8 mouse cellular contexts compared by ENCODE assay signal in the genomic region with DNA sequence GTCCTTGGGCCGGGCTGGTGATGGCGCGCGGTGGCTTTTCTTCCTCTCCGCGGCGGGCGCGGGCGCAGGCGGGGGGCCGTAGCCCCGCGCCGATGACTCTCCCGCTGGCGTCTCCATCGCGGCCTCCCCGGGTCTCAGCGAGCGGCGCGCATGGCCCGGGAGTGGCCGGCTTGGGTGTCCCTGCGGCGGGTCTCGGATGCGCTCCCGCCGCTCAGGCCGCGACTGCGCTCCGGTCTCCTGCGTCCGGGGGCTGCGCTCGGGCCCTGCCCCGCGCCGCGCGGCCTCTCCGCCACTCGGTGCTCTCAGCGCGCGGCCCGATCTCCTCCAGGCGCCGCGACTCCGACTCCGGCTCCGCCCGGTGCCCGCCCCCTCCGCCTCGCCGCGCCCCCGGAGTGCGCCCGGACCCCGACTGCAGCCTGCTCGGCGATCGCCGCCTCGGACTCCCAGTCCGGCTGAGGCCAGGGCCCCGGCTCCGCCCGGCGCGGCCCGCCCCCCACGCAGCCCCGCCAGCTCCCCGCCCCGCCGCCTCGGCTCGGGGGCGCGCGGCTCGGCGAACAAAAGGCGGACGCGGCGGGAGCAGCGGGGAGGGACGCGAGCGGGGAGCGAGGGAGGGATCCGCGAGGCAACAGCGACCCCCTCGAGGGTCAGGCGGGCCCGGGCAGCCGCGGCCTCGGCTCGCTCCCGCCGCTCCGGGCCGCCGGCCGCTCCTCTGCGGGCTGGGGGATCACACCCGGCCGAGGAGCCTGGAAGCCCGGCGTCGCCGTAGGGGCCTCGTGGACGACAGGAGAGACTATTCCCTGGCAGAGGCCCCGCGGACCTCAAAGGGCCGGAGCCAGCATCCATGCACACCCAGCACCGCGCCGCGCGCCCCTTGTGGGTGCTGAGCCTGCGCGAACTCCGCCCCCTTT. TPM values are rescaled to one million over a fixed set of nuclear protein-coding genes. Genes with fewer than 3 reads are reported as not detected.
DNase-seq lines count a peak whose midpoint lies in the region; ATAC-seq and TF ChIP-seq lines count a peak whose summit lies in the region.

A gene (minus strand): TSS at position 462 of the 908 bp plus-strand sequence.

- H3K4me3 ChIP-seq in intestine, postnatal 0 days (ENCODE audit: low read depth, low read length): peak within 1 kb of the TSS; percentile 55
- H3K4me3 ChIP-seq in limb, embryonic 10.5 days: peak within 1 kb of the TSS; percentile 92
- H3K4me3 ChIP-seq in midbrain, embryonic 11.5 days (ENCODE audit: low read depth, low read length): peak within 1 kb of the TSS; percentile 94

- DNase-seq in adrenal gland, postnatal 10 days: peak; percentile 93
- DNase-seq in embryo, embryonic 11 days: peak; percentile 95
- DNase-seq in gastrocnemius, postnatal 4 days (ENCODE audit: low spot score in 2 of 2): peak; percentile 87 to 91
- peak; percentile 91 for DNase-seq in limb, embryonic 10.5 days (ENCODE audit: low spot score)
- peak; percentile 98 for DNase-seq in midbrain, embryonic 11.5 days (ENCODE audit: low spot score, missing footprints)
- peak; percentile 25 to 50 for DNase-seq in spleen, postnatal 14 days (ENCODE audit: low spot score in 2 of 2)

- peak within 1 kb of the TSS; percentile 82 for H3K9ac ChIP-seq in intestine, postnatal 0 days (ENCODE audit: low read depth, low read length)
- H3K9ac ChIP-seq in midbrain, embryonic 11.5 days (ENCODE audit: low read length): peak within 1 kb of the TSS; percentile 98

- peak; percentile 60 for TF ChIP-seq CTCF in intestine, postnatal 0 days (IDR thresholded peaks at IDR 0.05; ENCODE audit: low read depth)

- peak within 1 kb of the TSS; percentile 91 for H3K4me2 ChIP-seq in intestine, postnatal 0 days (replicated peaks; ENCODE audit: low read depth)
- peak within 1 kb of the TSS; percentile 94 for H3K4me2 ChIP-seq in midbrain, embryonic 11.5 days

- H3K36me3 ChIP-seq in intestine, postnatal 0 days (ENCODE audit: control insufficient read depth, insufficient read depth): 0 out of 2 replicates have a peak, but pooled peaks cover 3% of the 10 kb centered on the region
- H3K36me3 ChIP-seq in limb, embryonic 10.5 days: peaks cover 34% of the 10 kb centered on the region
- no peaks in the 10 kb centered on the region; the same call in 1 of the 2 replicates for H3K36me3 ChIP-seq in midbrain, embryonic 11.5 days (ENCODE audit: control insufficient read depth, insufficient read depth, low read length)

- peaks cover 5% of the 10 kb centered on the region for H3K4me1 ChIP-seq in intestine, postnatal 0 days (replicated peaks; ENCODE audit: control insufficient read depth, insufficient read depth, low read length)
- H3K4me1 ChIP-seq in limb, embryonic 10.5 days: peaks cover 52% of the 10 kb centered on the region
- H3K4me1 ChIP-seq in midbrain, embryonic 11.5 days (ENCODE audit: control insufficient read depth, insufficient read depth, low read length): peaks cover 32% of the 10 kb centered on the region

- H3K9me3 ChIP-seq in intestine, postnatal 0 days (ENCODE audit: control insufficient read depth): no peaks in the 10 kb centered on the region
- no peaks in the 10 kb centered on the region for H3K9me3 ChIP-seq in limb, embryonic 10.5 days (replicated peaks)
- H3K9me3 ChIP-seq in midbrain, embryonic 11.5 days (ENCODE audit: control insufficient read depth, low read length): no peaks in the 10 kb centered on the region

- peaks cover 19% of the 10 kb centered on the region for H3K27me3 ChIP-seq in intestine, postnatal 0 days (replicated peaks; ENCODE audit: control insufficient read depth, insufficient read depth, low read length)
- H3K27me3 ChIP-seq in limb, embryonic 10.5 days (ENCODE audit: low read depth, poor library complexity, severe bottlenecking): no peaks in the 10 kb centered on the region
- no peaks in the 10 kb centered on the region for H3K27me3 ChIP-seq in midbrain, embryonic 11.5 days (ENCODE audit: control insufficient read depth, insufficient read depth, low read length)

- peak within 1 kb of the TSS; percentile 78 for H3K27ac ChIP-seq in intestine, postnatal 0 days (ENCODE audit: low read depth, low read length)
- H3K27ac ChIP-seq in limb, embryonic 10.5 days: peak within 1 kb of the TSS; percentile 99
- H3K27ac ChIP-seq in midbrain, embryonic 11.5 days (ENCODE audit: low read depth, low read length): peak within 1 kb of the TSS; percentile 91

- ATAC-seq in intestine, postnatal 0 days: peak; percentile 55
- ATAC-seq in midbrain, embryonic 11.5 days (ENCODE audit: low FRiP score): peak; percentile 86
- no peak for ATAC-seq in activated CD4-positive, CD25-positive, alpha-beta regulatory T cell, adult 4 months

- WGBS in intestine, postnatal 0 days: under 1% methylated on average over 108 of the region's 136 CpGs
- under 1% methylated on average over 128 of the region's 136 CpGs for WGBS in limb, embryonic 10.5 days
- WGBS in midbrain, embryonic 11.5 days: under 1% methylated on average over 67 of the region's 136 CpGs

RNA-seq across cellular contexts. Expression of the gene that starts here (rescaled TPM):
- total RNA-seq in adrenal gland, postnatal 10 days (2021): 10 to 100 TPM; 30.3 to 35.9 TPM
- total RNA-seq in gastrocnemius, postnatal 4 days (2021): 10 to 100 TPM; 33.7 to 34.6 TPM
- 0.90 TPM in 2 replicates for polyA plus RNA-seq in intestine, postnatal 0 days (2015; fragmentation: Nextera tagmentation; extraction: Ambion mirVana)
- polyA plus RNA-seq in limb, embryonic 10.5 days (2016; fragmentation: Nextera tagmentation; extraction: Ambion mirVana): 5.3 and 5.7 TPM in 2 replicates
- polyA plus RNA-seq in midbrain, embryonic 11.5 days (2014; fragmentation: Nextera tagmentation; extraction: Ambion mirVana): 5.2 and 6.0 TPM in 2 replicates
- under 1 TPM in 1 of 2 experiments, not detected in 1; 0.05 TPM for polyA plus RNA-seq in activated CD4-positive, CD25-positive, alpha-beta regulatory T cell, adult 4 months (2017; shearing (Covaris generic))

Comparison
In these comparisons a context has a peak if more than half of its experiments do, and no peak if none do; other contexts are left out.
1. Peak in ATAC-seq, H3K4me3 ChIP-seq, H3K27ac ChIP-seq, H3K9ac ChIP-seq and H3K4me2 ChIP-seq in intestine, postnatal 0 days; RNA of the gene not detected or under 1 TPM.
2. DNase-seq: peak in every context shown above with its lines; median percentile 98 in midbrain, embryonic 11.5 days; 95 in embryo, embryonic 11 days; 93 in adrenal gland, postnatal 10 days; 91 in limb, embryonic 10.5 days; 89 in gastrocnemius, postnatal 4 days; 38 in spleen, postnatal 14 days.